Mouse (Mus musculus) kidney, adult 2 months (tissue): Measurements from ENCODE around the gene Srp9. TPM values are rescaled to one million over a fixed set of nuclear protein-coding genes. Genes with fewer than 3 reads are reported as not detected.
A peak's percentile ranks its signal among the peaks of the same experiment; 100 is the strongest.

ENCODE experiments used
- DNase-seq: peaks from one replicate; pipeline ENCODE4 v3.0.0; 2021
- H3K27ac ChIP-seq: fragments of 200-500 bp; 2 replicates; pipeline ENCODE4 v1.5.1; 2012; ENCODE audit warnings: low read depth, low read length, control low read depth, inconsistent platforms; ENCODE audit not compliant: insufficient read depth
- H3K27me3 ChIP-seq: fragments of 200-500 bp; replicated peaks from 2 replicates; pipeline ENCODE4 v1.6.1; 2012; ENCODE audit warnings: mild to moderate bottlenecking, moderate library complexity, low read length, inconsistent platforms; ENCODE audit not compliant: control insufficient read depth, insufficient read depth
- H3K36me3 ChIP-seq: fragments of 200-500 bp; 2 replicates; pipeline ENCODE4 v1.6.1; 2012; ENCODE audit warnings: mild to moderate bottlenecking, moderate library complexity, low read length, inconsistent platforms; ENCODE audit not compliant: control insufficient read depth, insufficient read depth
- H3K4me1 ChIP-seq: fragments of 200-500 bp; 2 replicates; pipeline ENCODE4 v1.6.1; 2011; ENCODE audit warnings: low read length; ENCODE audit not compliant: control insufficient read depth, insufficient read depth
- H3K4me3 ChIP-seq: fragments of 200-500 bp; 2 replicates; pipeline ENCODE4 v1.5.1; 2011; ENCODE audit warnings: mild to moderate bottlenecking, low read depth, low read length, control low read depth; ENCODE audit not compliant: insufficient read depth
- CTCF ChIP-seq: fragments of 200-500 bp; conservative IDR thresholded peaks from 2 replicates; pipeline ENCODE4 v1.5.1; 2011; ENCODE audit warnings: low read depth, mild to moderate bottlenecking, control low read depth, low read length, moderate library complexity, mixed read lengths; ENCODE audit not compliant: insufficient read depth, insufficient read length
- POLR2A ChIP-seq: fragments of 200-500 bp; IDR thresholded peaks from one replicate; pipeline ENCODE4 v1.6.1; 2011; ENCODE audit warnings: low read depth, low read length, control low read depth
- WGBS: fragments of 180-500 bp; shearing (Covaris S2); methylation state at CpG from one replicate; pipeline ENCODE4 v1.1.7; 2018; 5-methylcytosine and 5-hydroxymethylcytosine counted together
- polyA plus RNA-seq: library from polyadenylated mRNA; depleted of rRNA; stranded (reverse); fragments of >200 nt; gene quantifications from 2 replicates; pipeline ENCODE4 v1.2.3, GENCODE M21; 2012

The Srp9 gene
- polyA plus RNA-seq, 1 experiment = 52.8 TPM

DNA sequence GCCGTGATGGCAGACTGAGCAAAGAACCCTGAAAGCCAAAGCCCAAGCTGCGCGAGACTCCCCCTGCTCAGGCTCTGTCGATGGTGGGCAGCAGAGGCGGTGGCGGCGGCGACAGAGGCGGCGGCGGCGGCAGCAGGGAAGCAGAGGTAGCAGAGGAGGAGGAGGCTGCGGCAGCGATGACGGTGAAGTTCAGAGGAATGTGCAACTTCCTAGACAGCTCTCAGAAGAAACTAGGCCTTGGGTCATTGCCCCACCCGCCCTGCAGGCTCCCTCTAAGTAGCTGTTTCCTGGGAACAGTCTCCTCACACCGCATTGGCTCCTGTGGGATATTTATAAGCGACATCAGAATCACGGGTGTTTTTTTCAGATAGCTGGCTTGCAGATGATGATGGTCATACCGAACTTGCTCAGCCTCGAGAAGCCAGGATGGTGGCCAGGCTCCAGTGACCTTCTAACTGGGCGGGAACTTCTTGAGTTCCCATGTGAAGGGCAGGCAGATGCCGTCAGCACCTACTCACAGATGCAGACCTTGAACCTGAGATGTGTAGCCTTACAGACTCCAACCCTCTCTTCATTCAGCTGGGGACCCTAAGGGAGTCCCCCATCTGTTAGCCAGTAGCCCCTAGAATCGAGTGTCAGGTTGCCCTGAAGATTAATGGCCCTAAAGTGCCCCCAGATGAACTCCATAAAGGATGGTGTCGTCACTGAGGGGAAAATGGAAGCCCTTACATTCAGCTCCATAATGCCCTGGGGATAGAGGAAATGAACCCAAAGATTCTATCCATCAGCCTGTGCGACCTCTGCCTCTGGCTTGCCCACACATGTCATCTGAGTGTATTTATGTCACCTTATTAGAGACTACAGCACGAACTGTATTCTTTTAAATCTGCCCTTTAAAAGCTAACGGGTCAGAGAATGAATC is 12.9 kb downstream of the Srp9 start:
- no peak overlapping the region for H3K4me3 ChIP-seq
- 45% methylated on average over 28 of the region's 28 CpGs for WGBS
- H3K4me1 ChIP-seq = no peaks in the 10 kb centered on the region
- no peak overlapping the region for H3K27ac ChIP-seq
- no peaks in the 10 kb centered on the region for H3K36me3 ChIP-seq
- H3K27me3 ChIP-seq = no peaks in the 10 kb centered on the region
- TF ChIP-seq CTCF = no peak
- no peak for TF ChIP-seq POLR2A
- no peak for DNase-seq

DNA sequence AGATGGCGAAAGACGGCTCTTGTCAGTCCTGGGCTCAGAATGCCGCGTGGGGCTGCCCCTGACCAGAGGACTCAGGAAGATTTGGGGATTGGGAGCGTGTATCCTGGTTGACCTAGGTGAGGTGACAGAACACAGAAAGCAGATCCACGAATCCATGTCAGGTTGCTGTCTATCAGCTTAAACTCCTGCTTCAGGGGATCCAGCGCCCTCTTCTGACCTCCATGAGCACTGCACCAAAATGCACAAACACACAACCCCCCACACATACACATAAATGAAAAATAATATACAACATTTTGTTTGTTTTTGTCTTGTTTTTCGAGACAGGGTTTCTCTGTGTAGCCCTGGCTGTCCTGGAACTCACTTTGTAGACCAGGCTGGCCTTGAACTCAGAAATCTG is 13.6 kb downstream of the Srp9 start:
- 0 out of 2 replicates have a peak, but pooled peaks have one; percentile 9 for TF ChIP-seq CTCF
- no peak for TF ChIP-seq POLR2A
- H3K27ac ChIP-seq = no peak overlapping the region
- WGBS = 79% methylated on average over 8 of the region's 8 CpGs
- no peak overlapping the region for H3K4me3 ChIP-seq
- H3K27me3 ChIP-seq = no peaks in the 10 kb centered on the region
- no peaks in the 10 kb centered on the region for H3K36me3 ChIP-seq
- no peak for DNase-seq
- no peaks in the 10 kb centered on the region for H3K4me1 ChIP-seq

DNA sequence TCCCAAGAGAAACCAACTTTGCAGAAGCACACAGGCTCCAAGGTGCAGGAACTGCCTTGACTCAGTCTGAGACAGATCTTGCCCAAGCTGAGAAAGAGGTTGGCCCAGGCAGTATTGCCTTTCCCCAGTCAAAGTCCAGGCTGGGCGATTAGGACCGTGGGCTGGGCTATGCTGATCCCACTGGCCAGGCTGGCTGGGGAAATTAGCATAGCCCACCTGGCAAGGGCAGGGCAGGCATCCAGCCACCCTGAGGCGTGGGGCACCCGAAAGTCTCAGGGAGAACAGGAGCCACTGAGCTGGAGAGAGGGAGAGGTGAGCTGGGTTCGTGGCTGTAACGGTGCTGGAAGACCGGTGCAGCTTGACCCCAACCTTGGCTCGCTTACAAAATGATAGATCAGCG is 15.4 kb downstream of the Srp9 start:
- TF ChIP-seq POLR2A (no peak), CTCF (no peak)
- DNase-seq = no peak
- Histone ChIP-seq H3K27ac (no peak overlapping the region), H3K4me1 (no peaks in the 10 kb centered on the region), H3K27me3 (no peaks in the 10 kb centered on the region), H3K36me3 (no peaks in the 10 kb centered on the region), H3K4me3 (no peak overlapping the region)
- 26% methylated on average over 9 of the region's 9 CpGs for WGBS

DNA sequence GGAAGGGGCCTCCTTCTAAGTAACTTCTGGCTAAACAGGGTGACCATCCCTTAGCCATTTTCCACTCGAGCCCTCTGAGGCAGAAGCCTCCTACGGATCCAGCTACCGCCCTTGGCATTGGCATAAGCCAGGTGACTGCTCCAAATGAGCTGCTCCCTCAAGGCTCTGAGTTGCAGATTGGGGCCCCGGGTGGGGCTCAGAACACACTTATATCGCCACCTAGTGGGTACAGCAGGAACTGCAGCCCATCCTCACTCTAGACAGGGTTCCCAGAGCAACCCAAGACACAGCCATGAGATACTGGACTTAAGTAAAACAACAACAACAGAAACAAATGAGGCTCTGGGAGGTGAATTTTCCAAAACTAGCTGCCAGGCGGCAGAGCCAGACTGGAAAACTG is 15.8 kb downstream of the Srp9 start:
- no peak overlapping the region for H3K27ac ChIP-seq
- peak; percentile 76 for DNase-seq

DNA sequence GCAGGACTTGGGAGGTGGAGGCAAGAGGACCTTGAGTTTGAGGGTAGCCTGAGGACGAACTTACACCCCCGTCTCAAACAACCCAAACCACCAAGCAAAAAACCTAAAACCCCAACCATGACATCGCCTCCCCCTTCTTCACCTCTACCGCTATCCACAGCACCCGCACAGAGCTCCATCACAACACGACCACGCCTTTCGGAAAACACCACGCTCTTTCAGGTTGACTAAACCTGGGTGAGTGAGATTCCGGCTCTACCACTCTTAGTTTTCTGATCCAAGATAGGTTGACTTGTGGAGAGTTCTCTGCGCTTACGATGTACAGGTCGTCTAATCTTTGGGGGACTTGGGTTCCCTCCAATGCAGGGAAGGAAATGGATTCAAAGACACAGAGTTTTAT is 18.2 kb downstream of the Srp9 start:
- Histone ChIP-seq H3K4me1 (no peaks in the 10 kb centered on the region), H3K36me3 (no peaks in the 10 kb centered on the region), H3K4me3 (no peak overlapping the region), H3K27ac (no peak overlapping the region), H3K27me3 (no peaks in the 10 kb centered on the region)
- TF ChIP-seq POLR2A (no peak), CTCF (no peak)
- DNase-seq = no peak
- 93% methylated on average over 13 of the region's 13 CpGs for WGBS

More for the DNA sequence above, 15.8 kb downstream of the Srp9 start:
- no peak overlapping the region for H3K4me3 ChIP-seq
- WGBS = under 1% methylated on average over 6 of the region's 6 CpGs
- H3K4me1 ChIP-seq = no peaks in the 10 kb centered on the region
- TF ChIP-seq CTCF = peak; percentile 90
- TF ChIP-seq POLR2A = no peak
- no peaks in the 10 kb centered on the region for H3K27me3 ChIP-seq
- no peaks in the 10 kb centered on the region for H3K36me3 ChIP-seq

DNA sequence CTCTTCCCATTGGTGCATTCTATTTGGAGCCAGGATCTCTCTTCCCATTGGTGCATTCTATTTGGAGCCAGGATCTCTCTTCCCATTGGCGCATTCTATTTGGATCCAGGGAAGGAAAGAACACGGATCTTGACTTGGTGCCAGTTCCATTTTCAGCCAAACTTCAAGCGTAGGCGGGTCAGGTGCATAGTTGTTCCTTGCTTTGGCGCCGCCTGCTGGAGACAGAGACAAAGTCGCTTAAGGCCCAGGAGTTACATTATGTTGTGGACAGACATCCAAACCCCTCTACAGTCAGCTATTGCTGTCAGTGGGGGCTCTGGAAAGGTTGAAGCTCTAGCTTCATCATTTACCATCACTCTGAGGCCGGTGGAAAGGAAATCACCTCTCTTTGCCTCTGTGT is 18.8 kb downstream of the Srp9 start:
- Histone ChIP-seq H3K4me3 (no peak overlapping the region), H3K36me3 (no peaks in the 10 kb centered on the region), H3K27me3 (no peaks in the 10 kb centered on the region), H3K27ac (no peak overlapping the region), H3K4me1 (no peaks in the 10 kb centered on the region)
- peak; percentile 40; the same call in 1 of the 2 replicates for TF ChIP-seq CTCF
- no peak for TF ChIP-seq POLR2A
- DNase-seq = peak; percentile 16
- 68% methylated on average over 8 of the region's 8 CpGs for WGBS

DNA sequence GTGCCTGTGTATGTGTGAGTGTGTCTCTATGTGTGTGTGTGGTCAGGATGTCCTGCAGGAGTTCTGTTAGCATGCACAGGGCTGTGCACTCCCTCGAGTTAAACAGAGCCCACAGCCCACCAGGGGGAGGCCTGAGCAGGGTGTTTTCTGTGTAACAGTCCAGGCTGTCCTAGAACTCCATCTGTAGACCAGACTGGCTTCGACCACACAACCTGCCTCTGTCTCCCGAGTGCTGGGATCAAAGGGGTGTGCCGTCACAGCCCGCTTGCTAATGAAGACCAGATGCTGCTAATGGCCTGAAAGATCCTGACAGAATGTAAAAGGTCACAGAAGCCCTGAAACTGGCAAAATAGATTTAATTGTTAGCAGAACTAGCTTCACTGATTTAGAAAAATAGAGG is 21.0 kb downstream of the Srp9 start:
- H3K27me3 ChIP-seq = no peaks in the 10 kb centered on the region
- no peaks in the 10 kb centered on the region for H3K36me3 ChIP-seq
- DNase-seq = no peak
- H3K4me1 ChIP-seq = no peaks in the 10 kb centered on the region
- no peak overlapping the region for H3K27ac ChIP-seq
- TF ChIP-seq POLR2A (no peak), CTCF (no peak)
- 70% methylated on average over 5 of the region's 5 CpGs for WGBS
- no peak overlapping the region for H3K4me3 ChIP-seq
